Mouse (Mus musculus) adipocyte (in vitro differentiated cells): Measurements from ENCODE around the gene Olfr1445.

ENCODE experiments used
- DNase-seq: peaks from one replicate; pipeline ENCODE4 v3.0.0-alpha.2; 2016; ENCODE audit warnings: low spot score

The Olfr1445 gene

DNA sequence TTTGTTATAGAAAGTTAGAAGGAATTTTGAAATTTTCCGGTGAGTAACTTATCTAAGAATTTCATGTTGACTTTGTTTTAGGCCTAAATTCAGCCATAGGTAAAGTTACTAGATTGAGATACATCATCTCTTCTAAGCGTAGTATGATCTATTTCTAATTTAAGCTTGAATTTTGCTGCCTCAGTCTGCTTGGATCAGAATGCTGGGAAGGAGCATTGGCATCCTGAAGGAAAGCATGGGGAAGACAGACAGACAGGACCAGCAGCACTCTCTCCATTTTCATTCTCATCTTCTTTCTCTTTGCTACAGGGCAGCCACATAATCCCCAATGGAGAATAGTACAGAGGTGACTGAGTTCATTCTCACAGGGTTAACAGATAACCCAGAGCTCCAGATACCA is at the start of gene Olfr1445:
Gene Olfr1445 (plus strand): TSS at position 301 of the 400 bp plus-strand sequence.
- no peak for DNase-seq

DNA sequence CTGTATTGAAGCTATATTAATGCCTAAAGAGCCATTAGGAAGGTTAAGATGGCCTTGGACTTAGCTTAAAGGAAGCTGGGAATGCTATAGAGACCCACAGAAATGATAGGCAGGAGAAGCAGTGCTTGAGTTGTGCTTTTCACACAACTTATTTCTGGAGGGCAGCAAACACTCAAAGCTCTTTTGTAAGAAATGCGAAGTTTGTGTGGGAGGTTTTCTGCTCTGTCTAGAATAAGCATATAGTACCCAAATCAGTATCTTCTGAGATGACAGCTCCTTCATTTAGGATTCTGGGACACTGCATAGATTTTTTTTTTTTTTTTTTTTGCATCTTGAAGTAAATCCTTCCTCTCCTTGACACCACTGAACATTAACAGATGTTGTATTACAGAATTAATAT is 45.1 kb upstream of the Olfr1445 start:
- no peak for DNase-seq

DNA sequence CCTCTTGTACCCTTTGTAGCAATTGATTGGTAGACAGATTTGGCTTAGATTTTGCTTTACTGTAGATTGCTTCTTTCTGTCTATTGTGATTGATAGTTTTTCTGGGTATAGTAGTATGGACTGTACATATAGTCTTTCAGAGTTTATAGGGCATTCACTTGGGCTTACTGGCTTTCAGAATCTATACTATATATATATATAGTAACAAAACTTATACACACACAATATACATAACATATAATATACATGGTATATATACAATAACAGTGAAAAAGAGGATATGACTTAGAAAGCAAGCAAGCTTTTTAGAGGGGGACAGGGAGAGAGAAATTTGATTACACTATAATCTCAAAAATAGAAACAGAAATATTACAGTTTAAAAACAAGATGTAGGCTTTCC is 37.3 kb upstream of the Olfr1445 start, which contains the start of gene Gm5244:
Gene Gm5244 (plus strand): TSS at position 301 of the 400 bp plus-strand sequence.
- no peak for DNase-seq

DNA sequence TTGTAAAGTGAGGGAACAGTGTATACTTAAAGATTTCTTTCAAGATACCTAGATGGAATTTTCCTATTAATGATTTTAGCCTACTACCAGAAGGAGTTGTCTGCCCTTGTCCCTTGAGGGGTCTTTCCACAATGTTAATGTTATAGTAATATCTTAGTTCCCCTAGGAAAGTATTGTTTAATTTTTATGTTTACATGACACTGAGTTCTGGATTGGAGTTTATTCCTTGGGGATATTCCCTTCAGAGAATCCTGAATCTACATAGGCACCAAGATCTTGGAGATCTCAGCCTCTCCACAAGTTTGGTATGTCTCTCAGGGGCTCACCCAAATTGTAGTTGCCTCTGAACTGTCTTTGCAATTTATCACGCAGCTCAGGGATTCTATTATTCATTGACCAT is 26.7 kb upstream of the Olfr1445 start, which contains the start of gene Olfr1444:
Gene Olfr1444 (plus strand): TSS at position 301 of the 400 bp plus-strand sequence.
- no peak for DNase-seq

DNA sequence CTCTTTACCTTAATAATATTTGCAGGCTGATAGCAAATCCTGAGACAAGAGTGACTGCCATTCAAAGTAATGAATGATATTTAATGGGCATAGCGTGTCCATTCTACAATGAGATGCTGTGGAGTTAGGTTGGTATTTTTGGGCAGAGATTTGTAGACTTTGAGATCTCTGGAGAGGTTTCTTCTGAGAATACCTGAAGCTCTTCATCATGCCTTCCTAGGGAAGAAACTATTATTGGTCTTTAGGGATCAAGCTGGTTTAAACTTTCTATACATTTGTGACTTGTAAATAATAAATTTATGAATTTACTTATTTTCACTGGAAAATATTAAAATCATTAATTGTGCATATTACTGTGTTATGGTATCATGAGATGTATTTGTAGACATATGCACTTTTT is 9.8 kb downstream of the Olfr1445 start, which contains the start of gene Olfr1446:
Gene Olfr1446 (minus strand): TSS at position 101 of the 400 bp plus-strand sequence.
- no peak for DNase-seq

DNA sequence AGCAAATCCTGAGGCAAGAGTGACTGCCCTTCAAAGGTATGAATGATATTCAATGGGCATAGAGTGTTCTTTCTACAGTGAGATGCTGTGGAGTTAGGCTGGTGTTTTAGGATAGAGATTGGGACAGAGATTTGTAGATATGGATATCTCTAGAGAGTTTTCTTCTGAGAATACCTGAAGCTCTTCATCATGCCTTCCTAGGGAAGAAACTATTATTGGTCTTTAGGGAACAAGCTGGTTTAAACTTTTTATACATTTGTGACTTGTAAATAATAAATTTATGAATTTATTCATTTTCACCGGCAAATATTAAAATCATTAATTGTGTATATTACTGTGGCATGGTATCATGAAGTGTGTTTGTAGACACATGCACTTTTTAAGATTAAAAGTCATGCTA is 20.0 kb downstream of the Olfr1445 start, which contains the start of gene Olfr1447:
Gene Olfr1447 (minus strand): TSS at position 101 of the 400 bp plus-strand sequence.
- no peak for DNase-seq

DNA sequence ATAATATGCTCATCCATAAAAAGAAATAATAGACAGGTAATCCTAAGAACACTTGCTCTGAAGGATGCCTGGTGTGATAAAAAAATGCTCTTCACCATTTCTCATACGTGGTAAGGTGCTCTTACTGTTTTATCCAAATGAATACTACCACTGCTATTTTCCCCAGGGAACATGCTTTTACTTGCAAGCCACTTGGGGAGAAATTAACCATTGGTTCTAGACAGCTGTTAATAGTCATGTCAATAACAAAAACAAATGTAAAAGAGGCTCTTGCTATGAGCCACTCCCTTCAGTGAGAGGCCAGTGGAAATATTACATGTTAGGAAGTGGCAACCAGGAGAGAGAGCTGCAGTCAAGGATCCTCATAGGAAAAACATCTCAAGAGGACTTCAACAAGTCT is 40.7 kb downstream of the Olfr1445 start, which contains the start of gene Olfr1448:
Gene Olfr1448 (minus strand): TSS at position 101 of the 400 bp plus-strand sequence.
- no peak for DNase-seq

DNA sequence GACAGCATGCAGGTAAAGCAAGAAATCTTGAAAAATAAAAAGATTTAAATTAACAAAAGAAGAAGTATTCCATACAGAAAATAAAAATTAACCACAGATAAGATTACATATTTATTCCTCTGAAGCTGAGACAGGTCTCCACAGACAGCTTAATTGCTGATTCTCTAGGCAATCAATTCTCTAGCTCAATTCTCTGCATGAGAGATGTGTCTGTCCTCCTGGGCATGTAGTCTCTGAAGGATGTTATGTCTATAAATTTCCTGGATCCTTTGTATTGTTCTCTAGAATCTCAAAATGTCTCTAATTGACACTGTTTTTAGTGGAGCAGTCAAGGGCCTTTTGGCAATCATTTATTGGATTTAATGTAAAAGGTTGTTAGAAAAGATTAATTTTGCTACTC is 46.9 kb downstream of the Olfr1445 start, which contains the start of gene Olfr1449:
Gene Olfr1449 (plus strand): TSS at position 301 of the 400 bp plus-strand sequence.
- DNase-seq: no peak
